Mouse (Mus musculus) midbrain, embryonic 13.5 days (tissue): Measurements from ENCODE around the gene Acbd4. TPM values are rescaled to one million over a fixed set of nuclear protein-coding genes. Genes with fewer than 3 reads are reported as not detected.

Source experiments
- ATAC-seq: fragments of 200-750 bp; cut with Nextera tagmentation; 2 replicates; pipeline ENCODE4 v1.8.0; 2017; ENCODE audit warnings: mild to moderate bottlenecking, moderate TSS enrichment, moderate library complexity
- H3K27ac ChIP-seq: fragments of 300-500 bp; sonication (generic); 2 replicates; pipeline ENCODE4 v1.5.1; 2015; ENCODE audit warnings: inconsistent platforms, mild to moderate bottlenecking, moderate library complexity
- H3K27me3 ChIP-seq: fragments of 300-500 bp; sonication (generic); 2 replicates; pipeline ENCODE4 v1.6.1; 2015; ENCODE audit warnings: mild to moderate bottlenecking, inconsistent platforms
- H3K36me3 ChIP-seq: fragments of 300-500 bp; sonication (generic); 2 replicates; pipeline ENCODE4 v1.6.1; 2015; ENCODE audit warnings: mild to moderate bottlenecking, inconsistent platforms
- H3K4me1 ChIP-seq: fragments of 300-500 bp; sonication (generic); replicated peaks from 2 replicates; pipeline ENCODE4 v1.6.1; 2015; ENCODE audit warnings: inconsistent platforms
- H3K4me2 ChIP-seq: fragments of 300-500 bp; sonication (generic); replicated peaks from 2 replicates; pipeline ENCODE4 v1.6.1; 2015; ENCODE audit warnings: moderate library complexity, mild to moderate bottlenecking, inconsistent platforms
- H3K4me3 ChIP-seq: fragments of 300-500 bp; sonication (generic); replicated peaks from 2 replicates; pipeline ENCODE4 v1.5.1; 2015; ENCODE audit warnings: mild to moderate bottlenecking, inconsistent platforms
- H3K9ac ChIP-seq: fragments of 300-500 bp; sonication (generic); replicated peaks from 2 replicates; pipeline ENCODE4 v1.6.1; 2015; ENCODE audit warnings: mild to moderate bottlenecking, inconsistent platforms
- H3K9me3 ChIP-seq: fragments of 300-500 bp; sonication (generic); 2 replicates; pipeline ENCODE4 v1.6.1; 2016; ENCODE audit warnings: mild to moderate bottlenecking, inconsistent platforms
- WGBS: fragments of 180-500 bp; shearing (Covaris S2); methylation state at CpG from one replicate; pipeline ENCODE4 v1.1.7; 2015; 5-methylcytosine and 5-hydroxymethylcytosine counted together
- polyA plus RNA-seq: library from polyadenylated mRNA; unstranded; fragments of >200 nt; fragmentation: Nextera tagmentation; extraction: Ambion mirVana; gene quantifications from 2 replicates; pipeline ENCODE4 v1.2.1, GENCODE M21; 2015

The Acbd4 gene
- polyA plus RNA-seq, 1 experiment from 2014 or later = 7.8 TPM

- H3K9ac ChIP-seq = no peak overlapping the region
These were observed 34.6 kb downstream of the Acbd4 start for GRCm38 (mm10) chr11:103136039-103136577.

GRCm38 (mm10) chr11:103139951-103140762, 38.7 kb downstream of the Acbd4 start:
- no peak overlapping the region for H3K9ac ChIP-seq
- no peak overlapping the region for H3K27ac ChIP-seq
- peaks cover 21% of the 10 kb centered on the region for H3K36me3 ChIP-seq
- no peaks in the 10 kb centered on the region for H3K9me3 ChIP-seq
- H3K4me1 ChIP-seq = peaks cover 25% of the 10 kb centered on the region
- no peak for ATAC-seq
- no peak overlapping the region for H3K4me2 ChIP-seq
- no peak overlapping the region for H3K4me3 ChIP-seq
- H3K27me3 ChIP-seq = no peaks in the 10 kb centered on the region
- WGBS = 85% methylated on average over 14 of the region's 14 CpGs

More at GRCm38 (mm10) chr11:103136039-103136577, 34.6 kb downstream of the Acbd4 start:
- Histone ChIP-seq H3K4me2 (no peak overlapping the region), H3K9me3 (no peaks in the 10 kb centered on the region), H3K27me3 (no peaks in the 10 kb centered on the region), H3K4me1 (peaks cover 24% of the 10 kb centered on the region), H3K4me3 (no peak overlapping the region), H3K36me3 (peaks cover 21% of the 10 kb centered on the region), H3K27ac (no peak overlapping the region)
- ATAC-seq = no peak
- 88% methylated on average over 8 of the region's 8 CpGs for WGBS

DNA sequence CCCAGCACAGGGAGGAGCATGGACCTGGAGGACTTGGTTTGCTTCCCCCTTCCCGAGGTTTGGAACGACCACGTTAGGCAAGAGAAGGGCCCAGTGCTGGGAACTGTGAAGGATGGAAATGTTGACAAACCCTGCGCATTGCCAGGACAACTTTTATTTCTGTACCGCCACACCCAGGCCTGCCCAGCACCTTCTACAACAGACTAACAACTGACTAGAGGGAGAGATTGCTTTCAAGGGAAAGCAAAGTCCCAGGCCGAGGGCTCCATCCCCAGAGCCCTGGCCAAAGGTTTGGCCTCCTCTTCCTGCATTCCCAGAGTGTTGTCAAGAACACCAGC, 39.2 kb downstream of the Acbd4 start:
- Histone ChIP-seq H3K4me3 (no peak overlapping the region), H3K9me3 (no peaks in the 10 kb centered on the region), H3K27me3 (no peaks in the 10 kb centered on the region), H3K4me1 (peaks cover 24% of the 10 kb centered on the region), H3K36me3 (peaks cover 21% of the 10 kb centered on the region), H3K27ac (no peak overlapping the region), H3K9ac (no peak overlapping the region), H3K4me2 (no peak overlapping the region)
- ATAC-seq = no peak
- WGBS = 60% methylated on average over 6 of the region's 6 CpGs

DNA sequence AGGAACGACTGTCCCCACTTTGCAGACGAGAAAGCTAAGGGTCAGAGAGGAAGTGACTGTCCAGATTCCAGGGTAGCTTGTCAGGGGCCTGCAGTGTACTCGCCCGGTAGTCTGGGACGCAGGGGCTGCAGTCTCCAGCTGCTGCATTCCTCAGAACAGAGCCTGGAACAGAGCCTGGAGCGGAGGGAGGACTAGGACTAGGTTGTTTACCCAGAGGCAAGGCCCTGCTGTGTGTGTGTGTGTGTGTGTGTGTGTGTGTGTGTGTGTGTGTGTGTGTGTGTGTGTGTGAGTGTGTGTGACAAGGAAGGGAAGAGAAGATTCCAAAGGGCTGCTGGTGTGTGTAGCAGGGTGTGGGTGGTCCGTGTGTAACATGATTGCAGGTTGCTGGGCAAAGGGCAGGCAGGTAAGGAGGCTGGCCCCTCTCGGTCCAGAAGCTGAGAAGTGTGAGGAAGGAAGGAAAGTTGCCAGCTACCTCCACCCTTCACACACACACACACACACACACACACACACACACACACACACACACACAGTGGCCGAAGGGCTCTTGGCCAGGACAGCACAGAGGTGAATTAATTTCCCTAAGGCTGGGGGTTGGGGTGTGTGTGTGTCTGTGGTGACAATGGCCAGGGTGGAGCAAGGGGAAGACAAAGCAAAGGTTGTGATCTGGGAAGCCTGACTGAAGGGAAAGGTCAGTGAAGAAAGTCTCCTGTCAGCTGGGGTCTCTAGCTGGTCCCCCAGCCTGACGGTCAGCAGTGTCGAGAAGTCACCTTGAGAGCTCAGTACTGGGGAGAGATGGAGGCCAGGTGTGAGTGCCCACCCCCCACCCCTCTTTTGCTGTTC, 39.8 kb downstream of the Acbd4 start:
- Histone ChIP-seq H3K27ac (peak overlapping the region; percentile 70), H3K9me3 (no peaks in the 10 kb centered on the region), H3K4me1 (peaks cover 24% of the 10 kb centered on the region), H3K4me2 (no peak overlapping the region), H3K4me3 (no peak overlapping the region), H3K9ac (0 out of 2 replicates have a peak overlapping the region, but pooled peaks have one; percentile 10), H3K36me3 (peaks cover 21% of the 10 kb centered on the region), H3K27me3 (no peaks in the 10 kb centered on the region)
- WGBS = 35% methylated on average over 11 of the region's 11 CpGs
- ATAC-seq = 0 out of 2 replicates have a peak, but pooled peaks have one; percentile 12

DNA sequence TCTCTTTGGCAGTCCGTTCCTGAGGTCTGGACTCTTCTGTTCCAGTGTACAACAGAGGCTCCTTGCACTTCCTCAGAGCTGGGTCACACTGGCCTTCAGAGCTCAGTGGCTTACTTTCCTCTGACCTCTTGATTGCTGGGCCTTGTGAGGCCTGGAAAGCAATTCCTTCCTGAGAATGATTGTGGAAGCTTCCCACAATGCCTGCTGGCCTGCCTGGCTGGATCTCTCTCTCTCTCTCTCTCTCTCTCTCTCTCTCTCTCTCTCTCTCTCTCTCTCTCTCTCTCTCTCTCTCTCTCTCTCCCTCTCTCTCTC, 40.4 kb downstream of the Acbd4 start:
- no peak for ATAC-seq
- H3K9ac ChIP-seq = 0 out of 2 replicates have a peak overlapping the region, but pooled peaks have one; percentile 10
- no peaks in the 10 kb centered on the region for H3K27me3 ChIP-seq
- peaks cover 21% of the 10 kb centered on the region for H3K36me3 ChIP-seq
- H3K9me3 ChIP-seq = no peaks in the 10 kb centered on the region
- no peak overlapping the region for H3K4me2 ChIP-seq
- H3K4me3 ChIP-seq = no peak overlapping the region
- peaks cover 24% of the 10 kb centered on the region for H3K4me1 ChIP-seq
- peak overlapping the region; percentile 70 for H3K27ac ChIP-seq
- 38% methylated on average over 1 of the region's 1 CpGs for WGBS

DNA sequence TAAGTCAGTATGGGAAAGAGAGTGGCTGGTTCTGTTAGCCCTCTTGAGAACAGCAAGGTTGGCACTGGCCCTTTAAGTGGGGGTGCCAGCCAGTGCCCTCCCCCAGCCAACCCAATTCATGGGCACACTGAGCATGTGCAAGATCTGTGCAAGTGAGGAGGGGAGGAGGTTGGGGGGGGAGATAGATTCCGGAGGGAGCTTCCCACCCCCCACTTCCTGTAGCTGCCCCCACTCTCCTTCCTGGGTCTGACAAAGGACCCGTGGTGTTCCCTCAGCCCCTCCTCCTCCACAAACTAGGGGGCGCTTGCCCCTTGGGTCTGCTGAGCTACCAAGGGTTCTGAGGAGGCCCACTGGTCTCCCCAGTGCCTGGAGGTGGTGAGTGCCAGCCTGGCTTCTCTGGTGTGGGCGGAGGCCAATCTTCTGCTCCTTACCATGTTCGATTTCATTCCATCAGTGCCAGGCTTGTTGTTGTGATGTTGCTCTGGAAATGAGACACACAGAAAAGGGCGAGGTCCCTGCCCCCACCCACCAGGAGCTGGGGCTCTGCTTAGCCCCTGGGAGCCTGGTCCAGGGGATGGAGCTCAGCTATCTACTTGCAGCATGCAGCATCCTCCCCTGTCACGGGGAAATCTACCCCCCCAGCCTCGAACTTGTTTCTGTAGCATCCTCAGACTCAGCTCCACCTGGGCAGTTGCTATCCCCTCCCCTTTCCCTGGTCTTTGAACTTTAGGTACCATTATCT, 41.1 kb downstream of the Acbd4 start:
- 33% methylated on average over 8 of the region's 8 CpGs for WGBS
- H3K9ac ChIP-seq = peak overlapping the region; percentile 61
- H3K4me3 ChIP-seq = peak overlapping the region; percentile 27
- H3K9me3 ChIP-seq = no peaks in the 10 kb centered on the region
- peaks cover 21% of the 10 kb centered on the region for H3K36me3 ChIP-seq
- no peaks in the 10 kb centered on the region for H3K27me3 ChIP-seq
- H3K27ac ChIP-seq = peak overlapping the region; percentile 80
- peaks cover 24% of the 10 kb centered on the region for H3K4me1 ChIP-seq
- peak overlapping the region; percentile 49 for H3K4me2 ChIP-seq
- peak; percentile 86 for ATAC-seq

DNA sequence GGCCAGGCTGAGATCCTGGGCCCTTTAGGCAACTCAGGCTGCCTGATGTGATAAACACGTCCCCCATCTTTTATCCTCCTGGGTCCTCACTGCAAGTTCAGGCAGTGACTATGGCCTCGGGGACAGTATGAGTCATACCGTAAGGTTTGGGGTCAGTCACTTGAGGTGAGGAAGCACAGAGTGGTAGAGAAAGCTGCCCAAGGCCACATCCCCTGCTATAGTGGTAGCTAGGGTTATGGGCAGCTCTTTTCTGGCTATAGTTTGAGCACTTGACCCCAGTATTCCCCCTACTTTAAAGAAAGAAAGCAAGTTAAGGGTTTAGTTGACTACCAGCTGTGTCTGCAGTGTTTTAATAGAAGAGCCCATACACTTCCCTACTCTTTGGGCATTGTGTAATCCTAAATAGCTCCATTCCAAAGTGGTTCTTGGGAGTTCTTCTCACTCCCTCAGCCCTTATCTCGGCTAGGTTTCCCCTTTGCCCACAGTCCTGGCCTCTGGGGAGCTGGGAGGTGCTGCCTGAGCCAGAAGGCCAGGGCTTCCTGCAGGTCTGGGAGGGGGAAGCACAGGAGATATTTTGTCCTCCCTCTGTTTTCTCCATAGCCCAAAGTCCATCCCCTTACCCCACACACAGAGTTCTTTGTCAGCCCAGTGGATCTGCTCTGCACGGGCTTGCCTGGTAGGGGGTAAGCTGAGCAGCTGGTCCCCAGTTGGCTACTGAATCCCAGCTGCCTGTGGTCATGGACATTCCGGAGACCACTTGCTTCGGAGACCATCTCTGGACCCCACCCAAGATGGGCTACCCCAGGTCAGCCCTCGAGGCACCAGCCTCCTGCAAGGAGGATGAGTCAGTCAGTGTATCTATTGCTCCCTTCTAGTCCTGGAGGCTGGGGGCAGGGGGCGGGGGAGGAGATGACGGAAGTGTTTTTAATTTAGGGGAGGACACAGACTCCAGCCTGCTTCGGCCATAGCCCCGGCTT, 43.1 kb downstream of the Acbd4 start:
- H3K4me1 ChIP-seq = peaks cover 24% of the 10 kb centered on the region
- no peak for ATAC-seq
- WGBS = 48% methylated on average over 12 of the region's 12 CpGs
- H3K36me3 ChIP-seq = peaks cover 6% of the 10 kb centered on the region; the same call in 1 of the 2 replicates
- H3K9me3 ChIP-seq = no peaks in the 10 kb centered on the region
- H3K4me2 ChIP-seq = no peak overlapping the region
- H3K27ac ChIP-seq = no peak overlapping the region
- H3K4me3 ChIP-seq = no peak overlapping the region
- no peak overlapping the region for H3K9ac ChIP-seq
- H3K27me3 ChIP-seq = no peaks in the 10 kb centered on the region

- Histone ChIP-seq H3K4me3 (no peak overlapping the region), H3K27ac (no peak overlapping the region), H3K4me1 (peaks cover 24% of the 10 kb centered on the region), H3K4me2 (no peak overlapping the region), H3K36me3 (no peaks in the 10 kb centered on the region), H3K9me3 (no peaks in the 10 kb centered on the region), H3K27me3 (no peaks in the 10 kb centered on the region), H3K9ac (no peak overlapping the region)
- no peak for ATAC-seq
- WGBS = 88% methylated on average over 4 of the region's 4 CpGs
These were observed 44.9 kb downstream of the Acbd4 start for GRCm38 (mm10) chr11:103146386-103146785.

DNA sequence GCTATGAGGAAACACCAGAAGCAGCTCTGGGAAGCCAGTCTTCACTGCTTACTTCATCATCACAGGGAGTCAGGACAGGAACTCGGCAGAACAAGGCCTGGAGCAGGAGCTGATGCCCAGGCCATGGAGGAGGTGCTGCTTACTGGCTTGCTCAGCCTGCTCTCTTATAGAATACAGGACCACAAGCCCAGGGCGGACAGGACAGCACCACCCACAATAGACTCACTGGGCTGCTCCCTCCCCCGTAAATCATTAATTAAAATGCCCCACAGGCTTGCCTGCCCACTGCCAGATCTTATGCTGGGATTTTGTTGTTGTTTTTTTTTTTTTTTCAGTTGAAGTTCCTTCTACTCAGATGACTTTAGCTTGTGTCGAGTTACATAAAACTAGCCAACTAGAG, 46.3 kb downstream of the Acbd4 start:
- no peaks in the 10 kb centered on the region for H3K36me3 ChIP-seq
- no peak overlapping the region for H3K4me2 ChIP-seq
- no peak overlapping the region for H3K4me3 ChIP-seq
- peaks cover 11% of the 10 kb centered on the region for H3K4me1 ChIP-seq
- WGBS = 71% methylated on average over 4 of the region's 4 CpGs
- no peaks in the 10 kb centered on the region for H3K27me3 ChIP-seq
- no peak for ATAC-seq
- H3K27ac ChIP-seq = no peak overlapping the region
- H3K9ac ChIP-seq = no peak overlapping the region
- H3K9me3 ChIP-seq = no peaks in the 10 kb centered on the region

- Histone ChIP-seq H3K9ac (no peak overlapping the region), H3K9me3 (no peaks in the 10 kb centered on the region), H3K36me3 (no peaks in the 10 kb centered on the region), H3K27ac (no peak overlapping the region), H3K4me3 (no peak overlapping the region), H3K4me2 (no peak overlapping the region), H3K27me3 (no peaks in the 10 kb centered on the region), H3K4me1 (0 out of 2 replicates have a peak, but pooled peaks cover 3% of the 10 kb centered on the region)
- WGBS = 91% methylated on average over 4 of the region's 4 CpGs
- no peak for ATAC-seq
These were observed 48.3 kb downstream of the Acbd4 start for GRCm38 (mm10) chr11:103149771-103150170.
